Mouse (Mus musculus): ENCODE results near the gene Frs2. TPM values are rescaled to one million over a fixed set of nuclear protein-coding genes. Genes with fewer than 3 reads are reported as not detected.
"Not testable (repeated sequence)": the region's sequence is repeated elsewhere in the genome, so short reads cannot be mapped to it uniquely, and the experiment has no call there.

Gene Frs2
- total RNA-seq, 2 experiments from 2014 or later: 7.6 to 8.7 TPM

- peak; percentile 20 for DNase-seq
Measured at GRCm38 (mm10) chr10:117147463-117148360, 622 bp downstream of the Frs2 start.

- DNase-seq: no peak
Measured at GRCm38 (mm10) chr10:117146421-117146820, 1.9 kb downstream of the Frs2 start.

GRCm38 (mm10) chr10:117145546-117146265 is 2.6 kb downstream of the Frs2 start:
- no peak for DNase-seq

- no peak for DNase-seq
Measured at GRCm38 (mm10) chr10:117144628-117145027, 3.7 kb downstream of the Frs2 start.

- no peak for DNase-seq
Measured at GRCm38 (mm10) chr10:117144071-117144470, 4.3 kb downstream of the Frs2 start.

- DNase-seq: no peak
Measured at GRCm38 (mm10) chr10:117143311-117143710, 5.0 kb downstream of the Frs2 start.

- no peak for DNase-seq
Measured at GRCm38 (mm10) chr10:117141939-117142552, 6.3 kb downstream of the Frs2 start.

GRCm38 (mm10) chr10:117131506-117131905 is 16.8 kb downstream of the Frs2 start:
- not testable (repeated sequence) for DNase-seq

- peak; percentile 33 for DNase-seq
Measured at GRCm38 (mm10) chr10:117130037-117130436, 18.3 kb downstream of the Frs2 start.

GRCm38 (mm10) chr10:117128693-117129092 is 19.6 kb downstream of the Frs2 start:
- DNase-seq: no peak

- no peak for DNase-seq
Measured at GRCm38 (mm10) chr10:117127480-117127879, 20.9 kb downstream of the Frs2 start.

- DNase-seq: no peak
Measured at GRCm38 (mm10) chr10:117126719-117127118, 21.6 kb downstream of the Frs2 start.

- no peak for DNase-seq
Measured at GRCm38 (mm10) chr10:117126233-117126632, 22.1 kb downstream of the Frs2 start.

- no peak for DNase-seq
Measured at GRCm38 (mm10) chr10:117121448-117121847, 26.9 kb downstream of the Frs2 start.

GRCm38 (mm10) chr10:117120051-117120666 is 28.2 kb downstream of the Frs2 start:
- no peak for DNase-seq

- DNase-seq: no peak
Measured at GRCm38 (mm10) chr10:117119531-117119930, 28.8 kb downstream of the Frs2 start.

GRCm38 (mm10) chr10:117118421-117118831 is 29.9 kb downstream of the Frs2 start:
- no peak for DNase-seq

GRCm38 (mm10) chr10:117115652-117116051 is 32.7 kb downstream of the Frs2 start:
- DNase-seq: no peak

GRCm38 (mm10) chr10:117112545-117112944 is 35.8 kb downstream of the Frs2 start:
- no peak for DNase-seq

- no peak for DNase-seq
Measured at GRCm38 (mm10) chr10:117111455-117111854, 36.9 kb downstream of the Frs2 start.

GRCm38 (mm10) chr10:117110271-117110670 is 38.1 kb downstream of the Frs2 start:
- DNase-seq: no peak

- DNase-seq: no peak
Measured at GRCm38 (mm10) chr10:117106686-117107085, 41.6 kb downstream of the Frs2 start.

Measured in gastrocnemius, postnatal 25 days (tissue).